Mouse (Mus musculus): ENCODE data around the gene Cntf. TPM values are rescaled to one million over a fixed set of nuclear protein-coding genes. Genes with fewer than 3 reads are reported as not detected.

Cntf gene
- polyA plus RNA-seq, 1 experiment from 2014 or later: 1.2 TPM

DNA sequence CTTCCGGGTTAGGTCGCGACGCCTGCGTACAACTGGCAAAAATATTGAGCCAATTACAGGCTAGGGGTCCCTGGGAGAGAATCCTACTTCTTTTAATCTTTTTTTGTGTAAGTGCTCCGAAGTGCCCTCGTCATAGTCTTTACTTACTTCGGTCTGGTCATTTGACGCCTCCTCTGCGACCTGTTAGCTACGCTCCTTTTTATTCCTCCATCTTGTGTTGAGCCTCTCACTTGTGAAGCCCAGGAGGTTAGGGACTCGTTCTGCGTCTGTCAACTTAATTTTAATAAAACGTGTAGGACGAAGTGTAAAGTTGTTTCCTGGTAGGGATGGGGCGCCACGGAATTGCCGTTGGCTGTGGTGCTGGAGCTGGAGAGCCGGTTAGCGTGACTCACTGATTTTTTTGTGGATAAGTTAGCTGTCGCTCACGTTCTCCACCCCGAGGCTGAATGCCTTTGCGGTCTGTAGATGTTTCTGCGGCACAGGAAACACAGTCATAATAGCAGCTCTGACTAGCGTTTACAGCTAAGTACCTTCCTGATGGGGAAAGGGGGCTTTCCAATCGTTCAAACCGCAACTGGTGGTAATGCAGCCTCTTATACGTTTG is 31.0 kb upstream of the Cntf start:
- peaks cover 25% of the 10 kb centered on the region for H3K4me1 ChIP-seq
- H3K9ac ChIP-seq (replicated peaks): peak overlapping the region; percentile 62
- peak overlapping the region; percentile 94 for H3K4me3 ChIP-seq
- ATAC-seq (replicated peaks): peak; percentile 6
- H3K9me3 ChIP-seq: no peaks in the 10 kb centered on the region
- H3K27me3 ChIP-seq: no peaks in the 10 kb centered on the region
- peak overlapping the region; percentile 99 for H3K27ac ChIP-seq (replicated peaks)
- H3K36me3 ChIP-seq: no peaks in the 10 kb centered on the region
- H3K4me2 ChIP-seq (replicated peaks): peak overlapping the region; percentile 84
- WGBS: under 1% methylated on average over 29 of the region's 29 CpGs

DNA sequence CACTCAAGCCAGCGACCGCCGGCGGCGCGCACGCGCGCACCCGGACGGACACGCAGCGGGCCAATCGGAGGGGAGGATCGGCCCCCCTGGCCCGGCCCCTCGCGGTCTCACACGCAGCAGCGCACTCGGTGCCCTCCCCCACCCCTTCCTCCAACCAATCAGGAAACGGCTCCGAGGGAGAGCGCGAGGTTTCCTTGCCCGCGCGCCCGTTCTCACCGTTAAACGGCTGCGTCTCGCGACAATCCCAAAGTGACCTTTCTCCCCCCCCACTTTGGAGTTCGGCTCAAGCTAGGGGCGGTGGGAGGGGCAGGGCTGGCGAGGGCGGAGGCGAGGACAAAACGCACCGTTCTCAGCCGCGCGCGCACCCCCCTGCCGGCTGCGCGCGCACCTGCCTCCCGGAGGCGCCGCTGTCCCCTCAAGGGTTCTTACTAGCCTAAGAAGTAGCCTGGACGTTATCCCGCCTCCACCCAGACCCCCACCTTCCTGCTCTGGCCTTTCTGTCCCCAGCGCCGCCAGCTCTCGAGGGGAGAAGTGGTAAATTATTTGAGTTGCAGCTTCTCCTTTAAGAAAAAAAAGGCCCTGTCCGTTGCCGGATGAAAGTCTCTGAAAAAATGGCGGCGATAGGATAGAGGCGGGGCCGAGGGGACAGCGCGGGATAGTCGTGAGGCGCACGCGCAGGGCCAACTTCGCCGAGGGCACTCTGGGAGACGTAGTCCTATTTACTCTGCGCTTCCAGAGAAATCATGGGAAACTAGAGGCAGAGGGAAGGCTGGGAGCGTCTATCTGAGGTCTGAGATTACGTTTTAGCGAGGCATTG is 30.3 kb upstream of the Cntf start, which contains the start of the genes Zfp91 and Lpxn:
TSS of gene Zfp91 (minus strand) at position 616 of the 817 bp plus-strand sequence.
TSS of gene Lpxn (plus strand) at position 683 of the 817 bp plus-strand sequence.
- peak; percentile 98 for ATAC-seq (replicated peaks)
- Histone ChIP-seq H3K9ac (replicated peaks) (peak within 1 kb of the TSS; percentile 95), H3K4me1 (peaks cover 28% of the 10 kb centered on the region), H3K9me3 (no peaks in the 10 kb centered on the region), H3K27ac (replicated peaks) (peak within 1 kb of the TSS; percentile 99), H3K4me2 (replicated peaks) (peak within 1 kb of the TSS; percentile 84), H3K27me3 (no peaks in the 10 kb centered on the region), H3K36me3 (no peaks in the 10 kb centered on the region), H3K4me3 (peak within 1 kb of the TSS; percentile 94)
- WGBS: under 1% methylated on average over 64 of the region's 76 CpGs

DNA sequence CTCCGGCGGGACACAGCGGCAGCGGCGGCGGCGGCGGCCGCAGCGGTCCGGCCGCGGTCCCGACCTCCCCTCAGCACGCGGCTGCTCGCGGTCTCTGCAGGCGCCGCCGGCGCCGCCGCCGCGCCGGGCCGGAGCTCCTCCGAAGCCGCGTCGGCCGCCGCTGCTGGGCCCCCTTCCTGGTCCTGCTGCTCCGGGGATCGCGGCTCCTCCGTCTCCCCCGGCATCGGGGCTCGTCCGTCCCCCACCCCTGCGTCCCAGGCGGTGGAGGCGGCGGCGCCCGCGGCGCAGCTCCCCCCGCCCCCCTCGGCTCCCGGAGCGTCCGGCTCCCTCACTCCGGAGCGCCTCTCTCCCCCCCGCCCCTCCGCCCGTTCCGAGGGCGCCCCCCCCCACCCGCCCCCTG is 29.7 kb upstream of the Cntf start:
- peak; percentile 51 for ATAC-seq (replicated peaks)

DNA sequence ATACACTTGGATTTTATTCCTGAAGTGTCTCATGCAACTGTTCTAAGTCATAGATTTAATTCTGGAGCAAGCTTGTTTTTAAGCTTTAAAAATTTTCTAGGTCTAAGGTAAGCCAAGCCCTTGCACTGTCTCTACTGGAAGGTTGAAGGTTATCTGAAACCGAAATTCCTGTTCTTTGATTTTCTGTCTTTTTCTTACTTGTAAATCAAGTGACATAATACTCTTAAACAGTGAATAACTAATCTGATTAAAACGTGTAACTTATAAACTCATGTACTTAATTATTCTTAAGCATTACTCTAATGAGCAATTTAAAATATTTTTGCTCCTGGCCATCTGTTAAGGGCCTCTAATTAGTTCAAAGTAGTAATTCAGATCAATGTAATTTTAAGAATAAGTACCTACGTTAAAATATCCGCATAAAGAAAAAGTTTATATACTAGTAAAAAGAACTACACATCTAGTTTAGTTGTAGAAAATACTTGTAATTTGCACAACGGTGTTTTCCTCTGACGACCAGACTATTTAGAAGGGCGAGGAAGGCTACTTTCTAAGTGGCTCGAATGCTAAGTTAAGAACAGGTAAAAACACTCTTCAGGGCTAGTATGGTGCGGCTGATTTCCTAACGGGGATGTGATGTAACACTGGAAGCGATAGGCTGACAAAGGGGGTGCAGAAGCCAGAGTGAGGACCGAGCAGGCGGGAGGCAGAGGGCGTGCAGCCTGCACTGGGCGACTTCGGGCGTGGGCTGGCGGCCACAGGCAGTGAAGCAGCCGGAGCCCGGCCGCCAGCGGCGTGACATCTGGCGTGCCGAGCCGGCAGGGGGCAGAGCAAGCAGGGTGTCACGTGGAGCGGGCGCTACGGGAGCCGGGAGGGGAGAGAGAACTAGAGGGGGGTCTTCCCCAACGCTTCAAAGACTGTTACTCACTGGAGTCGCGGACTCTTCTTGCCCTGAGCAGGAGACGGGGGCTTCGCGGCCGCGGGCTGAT is 28.9 kb upstream of the Cntf start:
- peak; percentile 62 for ATAC-seq (replicated peaks)
- Histone ChIP-seq H3K27ac (replicated peaks) (peak overlapping the region; percentile 99), H3K4me2 (replicated peaks) (peak overlapping the region; percentile 47), H3K9me3 (no peaks in the 10 kb centered on the region), H3K27me3 (no peaks in the 10 kb centered on the region), H3K36me3 (no peaks in the 10 kb centered on the region), H3K4me1 (peaks cover 28% of the 10 kb centered on the region), H3K4me3 (peak overlapping the region; percentile 94), H3K9ac (replicated peaks) (peak overlapping the region; percentile 95)
- under 1% methylated on average over 35 of the region's 39 CpGs for WGBS

More for the DNA sequence above, 29.7 kb upstream of the Cntf start:
- Histone ChIP-seq H3K36me3 (no peaks in the 10 kb centered on the region), H3K27me3 (no peaks in the 10 kb centered on the region), H3K4me3 (peak overlapping the region; percentile 94), H3K9ac (replicated peaks) (peak overlapping the region; percentile 95), H3K4me1 (peaks cover 28% of the 10 kb centered on the region), H3K4me2 (replicated peaks) (peak overlapping the region; percentile 47), H3K27ac (replicated peaks) (peak overlapping the region; percentile 99), H3K9me3 (no peaks in the 10 kb centered on the region)
- WGBS: 2% methylated on average over 32 of the region's 63 CpGs

DNA sequence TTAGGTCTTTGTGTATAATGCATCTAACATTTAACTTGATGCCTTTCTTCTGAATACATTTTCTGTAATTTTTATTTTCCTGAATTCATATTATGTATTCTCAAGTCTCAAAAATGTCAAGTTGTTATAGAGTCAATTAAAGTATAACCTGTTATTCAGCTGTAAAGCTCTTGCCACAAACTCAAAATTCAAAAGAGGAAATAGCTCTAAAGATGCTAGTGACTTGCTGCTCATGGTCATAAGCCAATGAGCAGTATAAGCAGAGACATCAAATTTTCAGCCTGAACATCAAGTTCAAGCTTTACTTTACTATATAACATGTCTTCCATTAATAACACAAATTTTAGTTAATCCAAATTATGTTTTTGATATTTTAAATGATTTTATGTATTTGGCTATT is 26.9 kb upstream of the Cntf start:
- ATAC-seq (replicated peaks): no peak
- H3K9me3 ChIP-seq: no peaks in the 10 kb centered on the region

DNA sequence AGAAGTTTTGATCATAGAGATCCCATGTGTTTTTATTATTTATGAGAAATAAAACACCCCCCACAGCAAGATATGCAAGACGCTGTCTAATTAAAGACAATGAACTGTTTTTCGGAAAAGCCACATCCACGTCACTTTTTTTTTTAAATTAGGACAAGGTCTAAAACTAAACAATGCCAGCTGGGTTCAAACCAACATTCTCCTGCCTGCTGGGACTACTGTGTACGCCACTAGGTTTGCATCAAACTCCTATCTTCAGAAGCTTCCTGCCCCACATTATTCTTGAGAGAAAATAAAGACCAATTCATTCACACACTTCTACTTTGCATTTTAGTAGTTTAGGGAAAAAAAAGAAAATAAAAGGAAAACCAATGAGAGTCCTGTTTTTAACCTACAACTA is 22.3 kb upstream of the Cntf start:
- Histone ChIP-seq H3K4me2 (replicated peaks) (no peak overlapping the region), H3K9me3 (no peaks in the 10 kb centered on the region), H3K36me3 (no peaks in the 10 kb centered on the region), H3K27ac (replicated peaks) (no peak overlapping the region), H3K4me3 (no peak overlapping the region), H3K4me1 (peaks cover 8% of the 10 kb centered on the region), H3K27me3 (no peaks in the 10 kb centered on the region), H3K9ac (replicated peaks) (no peak overlapping the region)
- ATAC-seq (replicated peaks): no peak
- WGBS: 85% methylated on average over 4 of the region's 4 CpGs

More for the DNA sequence above, 26.9 kb upstream of the Cntf start:
- H3K4me3 ChIP-seq: no peak overlapping the region
- H3K9ac ChIP-seq (replicated peaks): no peak overlapping the region
- no peak overlapping the region for H3K27ac ChIP-seq (replicated peaks)
- no peaks in the 10 kb centered on the region for H3K27me3 ChIP-seq
- no peak overlapping the region for H3K4me2 ChIP-seq (replicated peaks)
- H3K4me1 ChIP-seq: peaks cover 27% of the 10 kb centered on the region
- H3K36me3 ChIP-seq: no peaks in the 10 kb centered on the region

DNA sequence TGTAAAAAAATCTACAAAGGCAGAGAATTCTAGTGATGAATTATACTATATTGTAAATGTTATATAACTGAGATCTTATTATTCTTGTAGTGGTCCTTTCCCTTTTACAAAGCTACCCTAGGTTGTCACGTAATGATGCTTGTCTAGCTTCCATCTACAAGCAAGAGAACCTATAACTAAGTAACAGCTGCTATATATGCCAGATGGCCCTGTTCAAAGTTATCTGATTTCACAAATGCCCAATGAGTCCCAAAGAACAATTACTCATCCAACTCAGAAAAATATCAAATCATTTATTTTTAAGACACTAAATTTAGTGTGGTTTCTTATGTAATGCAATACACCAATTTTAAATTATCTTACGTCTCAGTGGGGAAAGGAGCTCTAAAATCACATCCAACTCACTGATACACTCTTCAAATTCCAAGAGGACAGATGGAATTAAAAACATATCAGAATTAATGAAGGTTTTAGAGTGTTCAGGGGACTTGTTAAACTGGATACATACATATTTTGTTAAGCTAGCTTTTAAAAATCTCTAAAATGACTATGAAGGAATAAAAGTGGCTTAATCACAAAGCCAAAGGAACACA is 21.5 kb upstream of the Cntf start:
- Histone ChIP-seq H3K9ac (replicated peaks) (no peak overlapping the region), H3K36me3 (no peaks in the 10 kb centered on the region), H3K27me3 (no peaks in the 10 kb centered on the region), H3K4me3 (no peak overlapping the region), H3K4me1 (peaks cover 7% of the 10 kb centered on the region), H3K27ac (replicated peaks) (no peak overlapping the region), H3K4me2 (replicated peaks) (no peak overlapping the region), H3K9me3 (no peaks in the 10 kb centered on the region)
- ATAC-seq (replicated peaks): no peak
- 83% methylated on average over 2 of the region's 2 CpGs for WGBS

DNA sequence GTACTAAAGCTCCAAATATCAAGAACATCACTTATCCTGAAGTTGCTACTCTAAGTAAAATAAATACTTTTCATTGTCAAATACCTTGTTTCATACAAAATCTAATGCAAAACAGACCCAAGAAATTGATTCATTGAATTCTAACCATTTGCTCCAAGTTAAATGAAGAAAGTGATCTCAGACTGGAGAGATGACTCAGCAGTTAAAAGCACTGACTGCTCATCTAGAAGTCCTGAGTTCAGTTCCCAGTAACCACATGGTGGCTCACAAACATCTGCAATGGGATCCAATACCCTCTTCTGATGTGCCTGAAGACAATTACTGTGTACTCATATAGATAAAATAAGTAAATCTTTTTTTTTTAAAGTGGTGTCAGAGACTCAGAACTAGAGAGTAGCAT is 15.0 kb upstream of the Cntf start:
- no peaks in the 10 kb centered on the region for H3K4me1 ChIP-seq
- no peak overlapping the region for H3K9ac ChIP-seq (replicated peaks)
- H3K27me3 ChIP-seq: no peaks in the 10 kb centered on the region
- H3K4me2 ChIP-seq (replicated peaks): no peak overlapping the region
- H3K9me3 ChIP-seq: no peaks in the 10 kb centered on the region
- peaks cover 20% of the 10 kb centered on the region for H3K36me3 ChIP-seq
- H3K4me3 ChIP-seq: no peak overlapping the region
- ATAC-seq (replicated peaks): no peak
- no peak overlapping the region for H3K27ac ChIP-seq (replicated peaks)

DNA sequence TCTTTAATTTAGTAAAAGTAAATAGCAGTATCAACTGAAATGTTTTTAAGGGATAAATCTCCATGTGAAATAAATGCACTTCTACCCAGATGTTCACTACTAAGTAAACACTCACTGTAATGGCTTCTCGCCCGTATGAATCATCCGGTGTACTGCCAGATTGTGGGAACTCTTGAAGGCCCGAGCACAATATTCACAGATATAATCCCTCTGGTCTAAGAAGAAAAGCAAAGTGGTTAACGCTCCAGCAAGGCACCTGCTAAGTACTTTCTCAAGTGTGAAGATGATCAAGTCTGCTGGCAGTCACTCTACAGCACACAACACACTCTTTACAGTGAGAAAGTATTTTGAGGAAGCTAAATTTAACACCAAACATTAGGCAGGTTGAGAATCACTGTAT is 5.5 kb upstream of the Cntf start:
- no peak for ATAC-seq (replicated peaks)
- Histone ChIP-seq H3K4me2 (replicated peaks) (no peak overlapping the region), H3K9ac (replicated peaks) (no peak overlapping the region), H3K9me3 (no peaks in the 10 kb centered on the region), H3K4me3 (no peak overlapping the region), H3K27ac (replicated peaks) (no peak overlapping the region), H3K27me3 (no peaks in the 10 kb centered on the region), H3K4me1 (no peaks in the 10 kb centered on the region), H3K36me3 (peaks cover 55% of the 10 kb centered on the region)
- 85% methylated on average over 5 of the region's 5 CpGs for WGBS

DNA sequence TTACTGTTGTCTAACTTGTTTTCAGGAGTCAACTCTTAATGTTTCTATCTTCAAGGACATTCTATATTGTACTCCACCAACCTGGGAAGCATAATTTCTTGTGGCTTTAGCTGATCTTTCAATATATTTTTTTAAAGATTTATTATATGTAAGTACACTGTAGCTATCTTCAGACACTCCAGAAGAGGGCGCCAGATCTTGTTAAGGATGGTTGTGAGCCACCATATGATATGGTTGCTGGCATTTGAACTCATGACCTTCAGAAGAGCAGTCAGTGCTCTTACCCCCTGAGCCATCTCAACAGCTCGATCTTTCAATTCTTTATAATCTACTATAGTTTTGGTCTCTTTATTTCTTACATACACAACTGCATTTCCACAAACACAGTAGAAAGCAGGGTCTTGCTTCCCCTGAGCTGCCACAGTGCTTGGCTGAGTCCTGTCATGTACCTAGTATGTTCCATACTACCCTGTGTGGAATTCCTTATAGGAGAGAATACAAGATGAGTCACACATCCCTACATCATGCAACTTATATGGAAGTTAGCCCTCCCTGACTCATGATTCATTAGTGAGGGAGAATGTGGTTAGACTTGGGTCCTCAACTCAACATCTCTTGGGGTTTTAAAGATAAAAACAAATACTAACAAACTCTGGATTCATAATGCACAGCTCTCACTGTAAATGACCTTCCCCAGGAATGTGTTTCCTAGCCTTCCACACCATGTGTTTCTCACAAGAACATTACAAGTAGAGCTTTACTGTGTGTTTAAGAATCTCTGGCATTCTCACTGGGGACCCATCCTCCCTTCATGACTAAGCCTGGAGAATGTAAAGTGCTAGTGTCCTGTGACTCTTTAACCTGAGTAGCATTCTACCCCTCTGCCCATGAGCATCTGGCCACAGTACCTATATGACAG is 3.0 kb downstream of the Cntf start:
- 62% methylated on average over 2 of the region's 2 CpGs for WGBS
- no peak overlapping the region for H3K27ac ChIP-seq (replicated peaks)
- no peak for ATAC-seq (replicated peaks)

More for the DNA sequence above, 3.0 kb downstream of the Cntf start:
- no peaks in the 10 kb centered on the region for H3K9me3 ChIP-seq
- no peak overlapping the region for H3K4me2 ChIP-seq (replicated peaks)
- peaks cover 27% of the 10 kb centered on the region for H3K36me3 ChIP-seq
- H3K4me1 ChIP-seq: 0 out of 2 replicates have a peak, but pooled peaks cover 4% of the 10 kb centered on the region
- no peak overlapping the region for H3K9ac ChIP-seq (replicated peaks)
- no peak overlapping the region for H3K4me3 ChIP-seq
- no peaks in the 10 kb centered on the region for H3K27me3 ChIP-seq

Data from forebrain, embryonic 15.5 days (tissue).